Mouse (Mus musculus): Measurements from ENCODE around the gene Stard5.
A peak's percentile ranks its signal among the peaks of the same experiment; 100 is the strongest.

The Stard5 gene

GRCm38 (mm10) chr7:83667936-83668645 lies 36.3 kb downstream of the Stard5 start:
- DNase-seq, result no peak

- peak in 1 of 2 experiments; percentile 30 for DNase-seq
Measured at GRCm38 (mm10) chr7:83668724-83669123, 37.0 kb downstream of the Stard5 start.

DNA sequence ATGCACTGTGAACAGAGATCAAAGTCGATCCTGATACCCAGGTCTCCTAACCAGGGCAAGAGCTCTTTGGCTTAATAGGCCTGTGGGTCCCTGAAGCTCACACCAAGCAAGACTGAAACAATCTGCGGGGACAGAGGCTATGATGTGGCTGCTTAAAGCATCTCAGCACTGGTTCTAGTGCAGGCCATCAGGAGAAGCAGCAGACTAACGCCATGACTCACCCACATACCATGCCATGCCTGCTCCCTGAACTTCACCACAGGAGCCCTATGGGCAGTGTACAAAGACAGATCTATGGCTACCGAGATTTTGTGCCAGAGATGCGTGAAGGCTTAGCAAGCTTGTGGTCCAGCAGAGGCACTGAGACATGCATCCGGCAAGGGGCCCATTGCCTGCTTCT lies 39.8 kb downstream of the Stard5 start:
- no peak for DNase-seq

GRCm38 (mm10) chr7:83675545-83676254 lies 43.9 kb downstream of the Stard5 start:
- peak in 1 of 2 experiments; percentile 54 for DNase-seq

- no peak for DNase-seq
Measured at GRCm38 (mm10) chr7:83677296-83677695, 45.5 kb downstream of the Stard5 start.

DNA sequence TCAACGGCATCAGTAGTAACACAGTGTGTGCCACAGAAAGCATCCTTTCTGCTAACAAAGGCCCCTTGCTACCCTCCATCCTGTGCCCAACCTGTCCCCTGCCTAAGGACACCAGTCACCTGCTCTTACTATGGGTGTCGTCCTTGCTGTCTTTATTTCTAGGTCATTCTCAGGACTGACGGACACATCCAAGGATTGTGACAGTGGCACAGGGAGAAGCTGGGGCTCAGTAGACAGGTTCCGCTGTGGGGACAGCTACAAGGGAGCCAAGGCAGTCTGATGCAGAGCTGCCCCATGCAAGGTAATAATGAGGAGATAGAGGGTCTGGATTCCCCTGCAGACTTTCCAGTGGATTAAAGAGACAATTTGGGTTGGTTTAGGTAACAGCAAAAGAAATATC lies 46.7 kb downstream of the Stard5 start:
- no peak for DNase-seq

DNA sequence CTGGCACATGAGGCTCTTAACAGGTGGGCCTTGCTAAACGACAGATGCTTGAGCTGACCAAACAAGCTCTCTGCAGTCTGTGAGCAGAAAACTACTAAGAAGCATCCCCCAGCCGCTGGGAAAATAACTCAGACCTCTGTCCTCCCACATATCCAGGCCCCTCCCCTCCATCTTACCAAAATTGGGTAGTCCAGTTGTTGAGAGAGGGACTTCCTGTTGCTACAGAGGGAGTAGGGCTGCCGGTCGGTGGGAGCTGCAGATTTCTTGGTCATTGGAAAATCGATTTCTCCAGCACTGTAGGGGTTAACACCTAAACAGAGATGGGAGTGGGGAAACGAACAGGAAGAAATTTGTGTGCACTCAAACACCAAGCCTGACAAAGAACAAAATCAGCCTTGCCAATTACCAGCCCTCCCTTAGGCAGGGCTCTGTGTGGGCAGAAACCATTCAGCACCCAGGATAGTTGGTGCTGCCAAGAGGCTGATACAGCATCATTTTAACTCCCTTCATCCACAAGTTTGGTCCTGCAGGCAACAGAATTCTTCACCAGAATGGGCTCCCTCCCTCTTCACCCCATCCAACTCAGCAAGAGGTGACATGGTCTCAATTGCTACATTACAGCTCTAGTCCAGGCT lies 51.0 kb downstream of the Stard5 start:
- DNase-seq, result no peak

DNA sequence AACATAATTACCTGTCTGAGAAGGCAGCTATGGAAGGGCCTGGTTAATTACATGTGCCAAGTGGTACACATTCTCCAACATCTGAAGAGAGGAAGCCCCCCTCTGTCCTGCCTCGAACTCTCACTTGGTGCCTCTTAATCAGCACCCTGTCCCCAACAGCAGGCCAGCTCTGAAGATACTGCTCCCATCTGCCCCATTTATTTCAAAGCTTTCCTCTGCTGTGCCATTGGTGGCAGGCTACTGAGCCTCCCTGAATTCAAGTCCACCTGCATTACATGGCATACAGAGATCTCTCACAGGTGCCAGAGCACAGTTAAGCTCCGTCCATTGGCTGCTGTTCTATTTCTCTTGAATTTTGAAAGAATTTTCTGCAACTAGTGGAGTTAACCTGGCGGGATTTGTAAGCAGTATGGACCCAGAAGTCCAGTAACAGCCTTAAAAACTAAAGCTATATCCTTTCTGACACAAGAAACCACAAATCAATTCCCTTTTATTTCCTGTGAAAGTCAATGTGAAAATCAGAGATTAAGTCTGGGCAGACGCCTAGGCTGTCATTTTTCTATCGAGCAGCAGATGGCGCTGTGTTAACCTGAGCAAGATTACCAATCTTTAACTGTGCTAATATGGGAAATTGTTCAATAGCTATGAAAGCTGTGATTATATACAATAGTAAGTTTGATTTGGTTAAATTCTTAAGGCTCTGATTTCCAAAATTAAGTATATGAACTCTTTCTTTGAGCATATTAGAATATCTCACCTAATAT lies 63.9 kb downstream of the Stard5 start:
- DNase-seq, result peak in 1 of 2 experiments; percentile 30

DNA sequence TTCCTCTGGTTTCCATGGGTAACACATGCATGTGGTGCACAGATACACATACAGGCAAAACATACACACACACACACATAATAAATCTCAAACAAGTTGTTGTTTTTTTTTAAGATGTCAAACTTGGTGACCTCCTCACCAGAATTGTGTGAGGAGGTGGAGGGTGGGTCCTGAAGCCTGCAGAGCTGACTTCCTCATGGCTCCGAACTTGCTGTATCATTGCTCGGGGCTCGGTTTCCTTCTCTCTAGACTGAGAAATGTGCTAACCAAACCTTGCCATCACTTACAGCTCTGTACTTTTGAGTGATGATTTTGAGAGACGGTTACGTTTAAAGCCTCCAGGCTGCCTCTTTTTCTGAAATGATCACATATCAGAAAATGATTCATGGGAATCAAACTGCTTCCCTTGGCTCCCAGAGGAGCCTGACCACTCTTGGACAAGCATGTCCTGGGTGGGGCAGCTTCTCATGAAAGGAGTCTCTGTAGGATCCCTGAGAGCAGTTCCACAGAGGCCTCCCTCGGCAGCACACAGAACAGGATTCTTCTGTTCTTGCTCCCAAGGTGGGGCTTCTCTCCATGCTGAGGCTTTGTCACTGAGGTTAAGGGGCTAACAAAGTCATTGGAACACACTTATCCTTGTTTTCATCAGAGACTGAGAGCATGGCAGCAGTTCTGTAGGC lies 67.4 kb downstream of the Stard5 start:
- no peak for DNase-seq

Measured in spleen, adult 18-20 months (tissue).